Mouse (Mus musculus): ENCODE results near the gene Msln. TPM values are rescaled to one million over a fixed set of nuclear protein-coding genes. Genes with fewer than 3 reads are reported as not detected.
A peak's percentile ranks its signal among the peaks of the same experiment; 100 is the strongest.

Gene Msln
- polyA plus RNA-seq, 1 experiment from 2014 or later, result 3.4 TPM

- no peak for ATAC-seq (replicated peaks; ENCODE audit: insufficient number of reproducible peaks, low FRiP score, low TSS enrichment)
These were observed 43.0 kb downstream of the Msln start for GRCm38 (mm10) chr17:25711136-25711535.

GRCm38 (mm10) chr17:25709994-25710393 is 44.2 kb downstream of the Msln start:
- no peaks in the 10 kb centered on the region for H3K36me3 ChIP-seq (ENCODE audit: control insufficient read depth, insufficient read depth, low read length)
- no peaks in the 10 kb centered on the region for H3K4me1 ChIP-seq (ENCODE audit: control insufficient read depth, insufficient read depth, low read length)
- no peak overlapping the region for H3K4me3 ChIP-seq (ENCODE audit: low read depth, low read length)
- no peak for ATAC-seq (replicated peaks; ENCODE audit: insufficient number of reproducible peaks, low FRiP score, low TSS enrichment)
- no peak overlapping the region for H3K4me2 ChIP-seq
- H3K27me3 ChIP-seq (ENCODE audit: control insufficient read depth, insufficient read depth, low read length), result no peaks in the 10 kb centered on the region; the same call in 1 of the 2 replicates
- H3K9ac ChIP-seq (ENCODE audit: low read depth, low read length), result no peak overlapping the region
- WGBS (ENCODE audit: insufficient replicate concordance), result 84% methylated on average over 2 of the region's 2 CpGs
- 0 out of 2 replicates have a peak, but pooled peaks cover 2% of the 10 kb centered on the region for H3K9me3 ChIP-seq (replicated peaks; ENCODE audit: control insufficient read depth, low read length)
- no peak overlapping the region for H3K27ac ChIP-seq (ENCODE audit: low read depth, low read length)

More at GRCm38 (mm10) chr17:25711136-25711535, 43.0 kb downstream of the Msln start:
- Histone ChIP-seq H3K27me3 (ENCODE audit: control insufficient read depth, insufficient read depth, low read length) (peaks cover 8% of the 10 kb centered on the region), H3K9me3 (replicated peaks; ENCODE audit: control insufficient read depth, low read length) (0 out of 2 replicates have a peak, but pooled peaks cover 2% of the 10 kb centered on the region), H3K27ac (ENCODE audit: low read depth, low read length) (no peak overlapping the region), H3K36me3 (ENCODE audit: control insufficient read depth, insufficient read depth, low read length) (no peaks in the 10 kb centered on the region), H3K4me2 (no peak overlapping the region), H3K9ac (ENCODE audit: low read depth, low read length) (no peak overlapping the region), H3K4me1 (ENCODE audit: control insufficient read depth, insufficient read depth, low read length) (0 out of 2 replicates have a peak, but pooled peaks cover 1% of the 10 kb centered on the region), H3K4me3 (ENCODE audit: low read depth, low read length) (no peak overlapping the region)
- 75% methylated on average over 4 of the region's 4 CpGs for WGBS (ENCODE audit: insufficient replicate concordance)

- Histone ChIP-seq H3K9me3 (replicated peaks; ENCODE audit: control insufficient read depth, low read length) (no peaks in the 10 kb centered on the region), H3K27me3 (ENCODE audit: control insufficient read depth, insufficient read depth, low read length) (peaks cover 6% of the 10 kb centered on the region; the same call in 1 of the 2 replicates), H3K9ac (ENCODE audit: low read depth, low read length) (no peak overlapping the region), H3K4me2 (no peak overlapping the region), H3K4me1 (ENCODE audit: control insufficient read depth, insufficient read depth, low read length) (no peaks in the 10 kb centered on the region), H3K27ac (ENCODE audit: low read depth, low read length) (no peak overlapping the region), H3K4me3 (ENCODE audit: low read depth, low read length) (no peak overlapping the region), H3K36me3 (ENCODE audit: control insufficient read depth, insufficient read depth, low read length) (no peaks in the 10 kb centered on the region)
- ATAC-seq (replicated peaks; ENCODE audit: insufficient number of reproducible peaks, low FRiP score, low TSS enrichment), result no peak
- WGBS (ENCODE audit: insufficient replicate concordance), result 58% methylated on average over 9 of the region's 9 CpGs
These were observed 53.2 kb downstream of the Msln start for GRCm38 (mm10) chr17:25700863-25701496.

Small RNA genes within 50 kb of the gene (microRNA-seq; reads per million reads assigned to microRNA genes)
- gene Gm25083 (ENCODE audit: borderline number of aligned reads) (not detected), gene Mir6966 (ENCODE audit: borderline number of aligned reads) (0.95 reads per million, percentile 12 among the genes with 10 or more reads in this experiment)

Other genes with a start within 250 kb of the Msln start
- 2.0 and 2.9 TPM in 2 replicates for gene Sox8, start 183.7 kb downstream of the Msln start, polyA plus RNA-seq (2014; fragmentation: Nextera tagmentation; extraction: Ambion mirVana)
- gene Lmf1, start 175.3 kb downstream of the Msln start, polyA plus RNA-seq (2014; fragmentation: Nextera tagmentation; extraction: Ambion mirVana), result 32.8 and 34.9 TPM in 2 replicates
- gene Gng13, start 37.2 kb downstream of the Msln start, polyA plus RNA-seq (2014; fragmentation: Nextera tagmentation; extraction: Ambion mirVana), result 2.1 and 2.7 TPM in 2 replicates
- 12.6 and 12.8 TPM in 2 replicates for gene Chtf18, start 27.0 kb downstream of the Msln start, polyA plus RNA-seq (2014; fragmentation: Nextera tagmentation; extraction: Ambion mirVana)
- gene Rpusd1, start 26.7 kb downstream of the Msln start, polyA plus RNA-seq (2014; fragmentation: Nextera tagmentation; extraction: Ambion mirVana), result 11.7 and 12.9 TPM in 2 replicates
- gene Mslnl, start 18.3 kb downstream of the Msln start, polyA plus RNA-seq (2014; fragmentation: Nextera tagmentation; extraction: Ambion mirVana), result not detected in 2 replicates
- 27.9 and 31.8 TPM in 2 replicates for gene Narfl, start 19.4 kb upstream of the Msln start, polyA plus RNA-seq (2014; fragmentation: Nextera tagmentation; extraction: Ambion mirVana)
- 47.2 and 52.3 TPM in 2 replicates for gene Haghl, start 31.3 kb upstream of the Msln start, polyA plus RNA-seq (2014; fragmentation: Nextera tagmentation; extraction: Ambion mirVana)
- gene Ccdc78, start 32.2 kb upstream of the Msln start, polyA plus RNA-seq (2014; fragmentation: Nextera tagmentation; extraction: Ambion mirVana), result 0.13 TPM in 1 of 2 replicates, not detected in the other
- gene Fam173a, start 38.5 kb upstream of the Msln start, polyA plus RNA-seq (2014; fragmentation: Nextera tagmentation; extraction: Ambion mirVana), result 71.8 and 74.0 TPM in 2 replicates
- gene AC134908.4, start 41.3 kb upstream of the Msln start, polyA plus RNA-seq (2014; fragmentation: Nextera tagmentation; extraction: Ambion mirVana), result 0.29 TPM in 1 of 2 replicates, not detected in the other
- 6.2 and 8.3 TPM in 2 replicates for gene Metrn, start 42.8 kb upstream of the Msln start, polyA plus RNA-seq (2014; fragmentation: Nextera tagmentation; extraction: Ambion mirVana)
- 1.1 and 1.4 TPM in 2 replicates for gene Fbxl16, start 54.7 kb upstream of the Msln start, polyA plus RNA-seq (2014; fragmentation: Nextera tagmentation; extraction: Ambion mirVana)
- gene Wdr24, start 69.2 kb upstream of the Msln start, polyA plus RNA-seq (2014; fragmentation: Nextera tagmentation; extraction: Ambion mirVana), result 14.4 and 17.7 TPM in 2 replicates
- 30.9 and 42.6 TPM in 2 replicates for gene Jmjd8, start 74.5 kb upstream of the Msln start, polyA plus RNA-seq (2014; fragmentation: Nextera tagmentation; extraction: Ambion mirVana)
- gene Stub1, start 79.0 kb upstream of the Msln start, polyA plus RNA-seq (2014; fragmentation: Nextera tagmentation; extraction: Ambion mirVana), result 292 and 322 TPM in 2 replicates
- 1.9 and 2.5 TPM in 2 replicates for gene Rhbdl1, start 82.9 kb upstream of the Msln start, polyA plus RNA-seq (2014; fragmentation: Nextera tagmentation; extraction: Ambion mirVana)
- 0.70 and 1.1 TPM in 2 replicates for gene Gm20683, start 87.4 kb upstream of the Msln start, polyA plus RNA-seq (2014; fragmentation: Nextera tagmentation; extraction: Ambion mirVana)
- gene Rhot2, start 90.5 kb upstream of the Msln start, polyA plus RNA-seq (2014; fragmentation: Nextera tagmentation; extraction: Ambion mirVana), result 9.6 and 11.9 TPM in 2 replicates
- 12.3 and 14.0 TPM in 2 replicates for gene Wdr90, start 107.1 kb upstream of the Msln start, polyA plus RNA-seq (2014; fragmentation: Nextera tagmentation; extraction: Ambion mirVana)
- gene Mcrip2, start 114.4 kb upstream of the Msln start, polyA plus RNA-seq (2014; fragmentation: Nextera tagmentation; extraction: Ambion mirVana), result 160 and 168 TPM in 2 replicates
- 42.7 and 46.0 TPM in 2 replicates for gene Mettl26, start 120.7 kb upstream of the Msln start, polyA plus RNA-seq (2014; fragmentation: Nextera tagmentation; extraction: Ambion mirVana)
- gene Wfikkn1, start 126.5 kb upstream of the Msln start, polyA plus RNA-seq (2014; fragmentation: Nextera tagmentation; extraction: Ambion mirVana), result 0.17 and 0.47 TPM in 2 replicates
- gene Rab40c, start 165.3 kb upstream of the Msln start, polyA plus RNA-seq (2014; fragmentation: Nextera tagmentation; extraction: Ambion mirVana), result 11.0 and 11.7 TPM in 2 replicates
- 71.2 and 77.1 TPM in 2 replicates for gene Pigq, start 190.6 kb upstream of the Msln start, polyA plus RNA-seq (2014; fragmentation: Nextera tagmentation; extraction: Ambion mirVana)
- 0.34 and 0.42 TPM in 2 replicates for gene Nhlrc4, start 190.6 kb upstream of the Msln start, polyA plus RNA-seq (2014; fragmentation: Nextera tagmentation; extraction: Ambion mirVana)
- 0.14 and 0.25 TPM in 2 replicates for gene A930017K11Rik, start 198.2 kb upstream of the Msln start, polyA plus RNA-seq (2014; fragmentation: Nextera tagmentation; extraction: Ambion mirVana)
- 12.7 and 15.2 TPM in 2 replicates for gene Capn15, start 231.4 kb upstream of the Msln start, polyA plus RNA-seq (2014; fragmentation: Nextera tagmentation; extraction: Ambion mirVana)